Mouse (Mus musculus) right cerebral cortex, postnatal 10 days (tissue): ENCODE data around the gene Agap1.
A peak's percentile ranks its signal among the peaks of the same experiment; 100 is the strongest.

Source experiments
- DNase-seq, 2 experiments: peaks; one replicate each; pipeline ENCODE4 v3.0.0; 2021; ENCODE audit warnings: low spot score in 2 of 2

Gene Agap1

DNA sequence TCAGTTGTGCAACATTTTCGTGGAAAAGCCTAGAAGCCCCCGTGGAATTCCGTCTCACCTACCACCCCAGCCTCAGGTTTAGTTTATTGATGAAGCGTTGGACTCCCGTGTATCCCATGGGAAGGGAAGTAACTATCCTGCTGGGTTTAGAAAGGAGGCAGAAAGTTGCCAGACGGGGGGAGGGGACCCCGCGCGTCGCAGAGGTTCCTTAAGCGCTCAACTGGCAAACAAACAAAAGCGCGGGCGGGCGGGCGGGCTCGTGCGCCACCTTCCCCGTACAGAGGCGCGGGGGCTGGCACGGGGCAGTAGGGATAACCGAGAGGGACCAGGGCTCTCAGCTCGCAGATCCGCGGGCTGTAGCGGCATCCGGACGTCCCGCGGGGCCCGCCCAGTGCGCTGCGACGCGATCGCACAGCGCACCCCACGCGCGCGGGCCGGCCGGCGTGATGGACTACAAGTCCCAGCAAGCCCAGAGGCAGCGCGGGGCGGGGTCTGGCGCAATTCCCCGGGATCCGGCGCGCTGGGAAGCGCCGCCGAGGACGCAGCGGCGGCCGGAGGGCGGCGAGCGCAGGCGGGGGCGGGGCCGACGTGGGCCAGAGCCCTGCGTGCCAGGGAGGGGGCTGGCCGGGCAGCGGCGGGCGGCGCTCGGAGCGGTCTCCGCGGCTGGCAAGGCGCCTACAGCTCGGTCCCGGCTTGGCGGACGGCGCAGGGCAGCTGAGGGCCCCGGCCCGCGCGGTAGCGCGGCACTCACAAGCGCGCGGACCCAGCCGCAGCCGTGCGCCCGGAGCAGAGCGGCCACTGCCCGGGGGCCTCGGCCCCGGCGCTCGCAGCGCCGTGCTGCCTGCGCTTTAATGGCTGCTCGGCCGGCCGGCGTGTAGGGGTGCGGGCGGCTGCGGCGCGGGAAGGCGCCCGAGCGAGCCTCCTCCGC is at the start of gene Agap1:
Gene Agap1 (plus strand): TSS at position 611 of the 928 bp plus-strand sequence.
- peak; percentile 95 to 96 for DNase-seq

DNA sequence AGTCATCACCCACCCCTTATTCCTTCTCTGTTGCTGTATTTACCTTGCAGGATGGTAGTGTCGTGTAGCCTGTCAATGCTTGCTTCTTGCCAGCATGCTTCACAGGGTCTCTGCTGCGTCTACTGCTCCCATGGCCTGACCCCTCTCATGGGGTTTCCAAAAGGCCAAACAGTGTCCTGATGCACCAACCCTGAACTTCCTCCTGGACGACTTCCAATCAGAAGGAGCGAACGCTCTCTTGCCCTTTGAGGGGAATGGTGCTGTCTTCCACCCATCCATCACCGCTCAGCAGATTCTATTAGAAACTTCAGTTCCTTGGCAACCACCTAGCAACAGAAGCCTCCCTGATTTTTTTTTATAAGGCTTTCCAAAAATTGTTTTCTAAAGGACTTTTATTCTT is 48.6 kb upstream of the Agap1 start:
- no peak for DNase-seq

DNA sequence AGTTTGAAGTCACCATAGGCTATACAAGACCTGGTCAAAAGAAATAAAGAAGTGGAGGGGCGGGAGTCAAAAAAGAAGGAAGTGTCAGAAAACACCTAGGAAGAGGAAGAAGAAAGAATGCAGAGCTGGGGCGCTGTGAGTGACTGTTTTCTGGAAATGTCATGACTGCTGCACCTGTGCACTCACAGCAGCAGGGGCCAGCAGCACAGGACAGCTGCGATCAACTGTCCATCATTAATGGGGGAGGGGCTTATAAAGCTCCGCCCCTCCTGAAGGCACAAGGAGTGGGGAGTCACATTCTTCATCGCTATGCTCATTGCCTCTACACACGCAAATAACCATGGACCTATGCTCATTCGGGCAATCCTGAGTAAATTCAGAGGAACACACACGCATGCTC is 46.6 kb upstream of the Agap1 start:
- no peak for DNase-seq

DNA sequence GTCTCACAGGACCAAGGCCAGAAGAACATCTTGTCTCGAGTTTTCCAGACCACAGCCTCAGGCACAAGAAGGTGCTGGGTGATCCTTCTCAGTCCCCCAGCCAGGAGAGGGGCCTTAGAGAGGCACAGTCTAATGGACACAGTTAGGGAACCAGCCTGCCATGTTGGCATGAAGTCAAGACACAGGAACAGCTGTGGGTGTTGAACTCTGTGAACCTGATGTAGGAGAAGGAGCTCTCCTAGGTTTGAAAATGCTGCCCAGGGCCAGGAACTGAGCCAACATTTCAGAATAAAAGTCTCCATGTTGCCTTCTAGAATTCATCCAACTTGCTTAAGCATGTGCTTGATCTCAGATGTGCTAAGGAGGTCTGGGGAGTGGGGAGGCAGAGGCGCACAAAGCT is 41.5 kb upstream of the Agap1 start:
- DNase-seq, result no peak

DNA sequence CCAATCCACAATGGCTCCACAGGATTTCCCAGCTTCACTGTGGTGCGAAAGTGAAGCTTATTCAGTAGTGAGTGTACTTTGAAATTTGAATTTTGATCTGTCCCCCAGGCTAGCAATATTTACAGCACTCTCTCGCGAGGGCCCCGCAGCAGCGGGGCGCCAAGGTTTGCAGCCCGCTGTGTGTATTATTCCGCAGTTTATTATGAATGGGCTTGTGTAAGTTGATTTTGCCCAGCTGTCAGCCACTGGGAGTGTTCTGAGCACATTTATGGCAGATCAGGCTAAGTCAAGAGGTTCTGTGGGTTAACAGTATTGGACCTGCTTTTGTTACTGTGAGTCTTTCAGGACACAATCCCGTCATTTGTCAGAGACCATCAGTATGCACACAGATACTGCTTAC is 40.0 kb upstream of the Agap1 start:
- no peak for DNase-seq

DNA sequence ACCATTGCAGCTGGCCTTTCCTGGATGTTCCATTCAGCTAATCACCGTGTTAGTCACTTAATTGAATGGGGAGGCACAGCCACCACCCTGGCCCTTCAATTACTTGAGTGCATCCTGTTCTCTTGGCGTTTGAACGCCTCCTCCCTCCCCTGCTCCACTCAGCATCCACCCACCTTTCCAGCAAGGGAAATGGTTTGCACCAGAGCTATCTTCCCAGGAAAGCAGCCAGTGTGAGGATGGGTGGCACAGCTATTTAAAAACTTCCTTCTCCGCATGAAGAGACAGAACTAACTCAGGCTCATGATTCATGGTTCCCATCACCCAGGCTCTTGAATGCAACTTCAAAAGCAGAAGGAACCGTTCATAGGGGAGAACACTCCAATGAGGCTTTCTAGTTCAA is 37.7 kb upstream of the Agap1 start:
- DNase-seq, result peak; percentile 60 to 72

DNA sequence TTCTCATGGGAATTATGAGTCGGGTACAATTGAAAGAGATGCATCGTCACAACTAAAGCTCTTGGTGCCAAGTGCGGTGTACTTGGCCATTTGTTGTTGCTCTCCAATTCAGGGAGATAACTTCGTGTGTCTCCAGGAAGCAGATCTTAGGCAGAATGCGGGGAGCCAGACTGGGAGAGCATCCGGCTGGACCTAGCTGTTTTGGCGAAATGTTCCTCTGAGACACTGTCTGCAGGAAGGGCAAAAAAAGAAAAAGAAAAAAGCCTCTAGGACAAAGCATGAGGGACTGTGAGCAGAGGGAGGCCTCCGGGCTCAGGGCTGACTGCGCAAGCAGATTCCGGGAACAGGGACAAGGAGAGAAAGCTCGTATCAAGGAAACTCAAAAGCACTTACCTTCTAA is 34.0 kb upstream of the Agap1 start:
- no peak for DNase-seq

DNA sequence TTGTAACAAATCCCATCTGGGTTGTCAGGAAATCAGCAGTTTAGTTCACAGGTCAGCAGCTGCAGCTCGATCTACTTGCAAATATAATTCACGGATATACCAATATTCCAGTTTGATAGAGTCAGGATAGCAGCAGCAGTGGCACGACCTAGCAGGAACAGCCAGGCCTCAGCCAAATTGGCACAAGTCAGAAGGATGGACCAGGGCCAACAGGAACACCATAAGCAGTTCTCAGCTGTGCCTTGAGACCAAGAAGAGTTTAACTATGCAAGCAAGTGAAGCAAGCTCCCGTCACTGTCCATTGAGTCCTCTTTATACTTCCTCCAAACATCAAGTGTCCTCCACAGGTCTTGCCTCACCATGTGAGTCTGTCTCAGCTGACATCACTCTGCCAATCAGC is 33.2 kb upstream of the Agap1 start:
- peak; percentile 36 to 47 for DNase-seq

DNA sequence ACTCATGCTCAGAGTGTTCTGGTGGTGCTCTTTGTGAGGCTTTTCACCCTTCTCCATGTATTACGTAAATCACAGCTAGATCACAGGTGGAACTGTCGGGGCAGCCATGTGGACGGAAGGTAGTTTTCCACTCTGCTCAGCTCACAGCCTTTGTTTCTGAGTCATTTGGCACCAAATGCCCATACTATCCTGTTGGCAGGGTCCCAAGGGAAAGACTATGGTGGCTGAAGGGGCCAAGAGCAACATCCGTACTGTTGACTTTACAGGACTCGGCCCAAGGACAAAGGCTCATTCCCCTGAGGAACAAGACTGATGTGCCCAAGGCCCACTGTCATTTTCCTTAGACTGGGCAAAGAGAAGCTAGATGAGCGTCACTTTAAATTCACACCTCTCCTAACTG is 30.0 kb upstream of the Agap1 start:
- DNase-seq, result no peak

DNA sequence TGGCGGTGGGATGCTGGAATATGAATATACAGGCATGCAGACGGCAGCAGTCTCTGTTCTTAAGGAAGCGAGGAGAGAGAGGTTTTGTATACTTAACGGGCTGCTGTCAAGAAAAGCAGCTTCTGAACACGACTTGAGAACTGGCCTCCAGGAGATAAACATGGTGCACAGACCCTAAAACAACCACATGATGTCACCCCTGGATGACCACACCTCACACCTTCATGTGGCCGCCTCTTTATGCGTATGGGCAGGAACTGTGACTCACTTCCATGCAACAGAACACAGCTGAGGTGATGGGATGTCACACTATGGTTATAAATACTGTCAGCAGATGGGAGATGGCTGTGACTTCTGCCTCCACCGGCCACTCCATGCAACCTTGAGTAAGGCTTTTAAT is 28.5 kb upstream of the Agap1 start:
- DNase-seq, result no peak

DNA sequence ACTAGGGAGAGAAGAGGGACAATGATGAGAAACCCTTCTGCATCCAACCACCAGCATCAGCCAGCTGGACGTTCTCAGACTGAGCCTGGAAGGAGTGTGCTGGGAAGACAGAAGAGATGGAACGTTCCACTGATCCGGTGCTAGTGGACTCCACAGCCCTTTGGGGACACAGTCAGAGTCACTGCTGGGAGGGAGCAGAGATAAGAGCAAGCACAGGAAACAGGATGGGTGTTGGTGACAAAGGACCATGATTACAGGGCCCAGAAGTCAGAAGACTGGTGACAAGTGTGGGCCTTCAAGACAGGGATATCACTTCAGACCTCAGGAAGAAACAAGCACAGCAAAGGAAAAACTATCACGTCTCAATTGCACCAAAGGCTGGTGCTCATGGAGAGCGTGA is 25.9 kb upstream of the Agap1 start:
- no peak for DNase-seq

DNA sequence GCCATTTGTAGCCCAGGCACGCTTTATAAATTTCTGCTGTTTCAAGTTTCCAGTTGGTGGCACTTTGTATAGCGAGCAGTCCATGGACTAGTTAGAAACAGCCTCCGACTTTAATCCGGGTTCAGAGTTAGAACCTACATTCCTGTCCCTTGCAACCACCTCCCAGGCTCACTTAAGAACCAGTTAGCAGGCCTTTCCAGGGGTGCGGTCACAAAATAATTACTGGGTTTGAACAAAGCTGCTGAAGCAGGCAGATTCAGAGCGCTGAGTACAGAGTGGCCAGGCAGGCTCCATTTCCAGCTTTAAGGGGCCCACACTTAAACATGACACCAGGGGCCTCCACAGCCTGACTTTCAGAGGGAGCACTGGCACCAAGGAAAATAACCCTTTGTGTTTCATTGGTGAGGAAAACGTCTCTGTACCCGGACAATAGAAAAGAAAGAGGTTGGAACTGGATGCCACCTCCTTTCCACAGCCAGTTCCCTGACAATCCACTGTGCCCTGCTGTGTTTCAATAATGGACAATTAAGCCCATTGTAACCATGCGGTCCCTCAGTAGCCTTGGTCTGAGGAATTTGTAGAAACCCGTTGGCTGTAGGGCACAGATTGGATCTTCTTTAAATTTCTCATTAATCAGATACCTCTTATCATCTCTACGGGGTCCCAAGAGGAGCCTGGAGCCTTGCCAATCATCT is 24.5 kb upstream of the Agap1 start:
- no peak for DNase-seq

DNA sequence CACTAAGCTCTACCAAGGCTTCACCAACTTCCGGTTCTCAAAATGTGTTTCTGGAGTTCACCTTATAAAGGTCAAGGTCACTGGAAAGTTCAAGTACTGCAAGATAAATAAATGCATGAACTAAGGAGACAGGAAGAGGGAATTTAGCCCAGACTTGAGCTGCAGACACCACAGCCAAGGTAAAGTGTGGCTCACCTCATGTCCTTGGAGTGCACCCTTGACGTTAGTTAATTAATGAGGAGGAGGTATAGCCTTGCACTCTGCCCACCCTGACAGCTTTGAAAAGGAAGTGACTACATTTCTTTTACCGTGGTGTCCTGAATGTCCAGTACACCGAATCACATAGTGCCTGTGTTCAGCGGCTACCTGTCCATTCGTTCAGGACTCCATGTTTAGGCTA is 15.3 kb upstream of the Agap1 start:
- no peak for DNase-seq

DNA sequence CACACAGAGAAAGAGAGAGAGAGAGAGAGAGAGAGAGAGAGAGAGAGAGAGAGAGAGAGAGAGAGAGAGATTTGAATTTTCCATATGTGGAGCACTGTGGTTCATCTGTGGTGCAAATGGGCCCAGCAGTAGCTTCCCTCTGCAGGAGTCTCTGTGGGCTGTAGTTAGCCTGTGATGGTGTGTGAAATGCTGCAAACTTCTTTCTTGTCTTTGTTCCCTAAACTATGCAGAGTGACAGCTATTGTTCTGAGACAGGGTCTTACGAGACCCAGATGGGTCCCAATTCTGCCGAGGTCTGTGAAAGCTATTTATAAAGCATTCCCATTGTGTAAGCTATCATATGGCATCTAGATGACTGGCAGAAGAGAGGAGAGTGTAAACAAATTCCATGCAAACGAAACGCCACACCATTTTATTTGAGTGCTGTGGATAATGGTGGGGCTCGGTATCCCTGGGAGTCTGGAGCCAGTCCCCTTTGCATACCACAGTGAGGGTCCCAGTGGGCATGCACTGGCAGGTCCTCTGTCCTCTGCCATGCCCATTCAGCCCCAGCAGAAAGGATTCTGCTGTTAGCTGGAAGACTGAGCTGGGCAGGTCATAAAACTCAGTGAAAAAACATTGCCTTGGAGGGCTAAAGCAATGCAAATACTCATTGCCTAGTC is 13.2 kb upstream of the Agap1 start:
- no peak for DNase-seq

DNA sequence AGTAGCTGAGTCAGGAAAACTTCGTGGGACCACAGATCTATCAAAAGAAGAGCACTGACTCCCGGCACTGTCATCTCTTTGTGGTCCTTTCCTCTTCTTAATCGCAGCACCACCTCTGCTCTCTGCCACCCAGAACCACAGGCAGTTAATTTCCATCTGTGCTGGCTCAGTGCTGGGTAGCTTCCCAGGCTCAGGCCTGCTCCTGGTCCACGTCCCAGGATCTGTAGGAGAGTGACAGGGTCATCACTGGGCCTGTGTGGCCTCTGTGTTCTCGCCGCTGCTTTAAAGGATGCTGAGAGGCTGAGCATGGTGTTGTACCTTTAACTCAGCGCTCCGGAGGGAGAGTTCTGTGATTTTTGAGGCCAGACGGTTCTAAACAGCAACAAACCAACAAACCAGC is 11.1 kb upstream of the Agap1 start:
- no peak for DNase-seq

DNA sequence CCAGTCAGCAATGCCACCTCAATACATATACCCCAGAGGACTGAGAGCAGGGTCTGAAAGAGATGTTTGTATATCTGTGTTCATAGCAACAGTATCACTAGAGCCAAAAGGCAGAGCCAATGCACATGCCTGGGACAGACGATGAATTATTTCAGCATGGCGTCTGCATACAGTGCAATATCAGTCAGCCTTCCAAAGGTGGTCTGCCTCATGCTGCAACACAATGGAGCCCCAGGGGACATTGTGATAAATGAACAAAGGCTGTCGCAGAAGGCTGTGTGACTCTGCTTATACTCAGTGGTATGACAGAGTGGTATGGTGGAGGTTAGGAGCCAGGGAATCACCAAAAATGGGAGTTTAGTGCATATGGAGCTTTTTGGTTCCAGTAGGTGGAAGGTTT is 10.6 kb upstream of the Agap1 start:
- no peak for DNase-seq

DNA sequence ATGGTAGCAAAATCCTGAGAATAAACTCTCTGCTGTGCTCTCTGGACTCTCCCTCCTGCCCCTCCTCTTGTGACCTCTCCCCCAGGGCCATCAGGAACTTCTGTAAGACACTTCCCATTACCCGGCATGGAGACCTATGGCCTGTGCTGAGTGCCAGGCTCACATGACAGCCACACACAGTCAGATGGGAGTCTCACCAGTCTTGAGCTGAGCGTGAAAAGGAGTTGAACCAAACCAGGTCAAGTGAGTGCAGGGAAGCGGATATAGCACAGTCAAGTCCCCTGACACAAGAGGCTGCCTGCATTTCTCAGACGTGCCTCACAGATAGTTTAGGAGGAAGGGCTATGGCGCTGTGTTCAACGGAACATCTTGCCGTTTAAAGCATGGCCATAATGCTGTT is 4.5 kb upstream of the Agap1 start:
- DNase-seq, result no peak

DNA sequence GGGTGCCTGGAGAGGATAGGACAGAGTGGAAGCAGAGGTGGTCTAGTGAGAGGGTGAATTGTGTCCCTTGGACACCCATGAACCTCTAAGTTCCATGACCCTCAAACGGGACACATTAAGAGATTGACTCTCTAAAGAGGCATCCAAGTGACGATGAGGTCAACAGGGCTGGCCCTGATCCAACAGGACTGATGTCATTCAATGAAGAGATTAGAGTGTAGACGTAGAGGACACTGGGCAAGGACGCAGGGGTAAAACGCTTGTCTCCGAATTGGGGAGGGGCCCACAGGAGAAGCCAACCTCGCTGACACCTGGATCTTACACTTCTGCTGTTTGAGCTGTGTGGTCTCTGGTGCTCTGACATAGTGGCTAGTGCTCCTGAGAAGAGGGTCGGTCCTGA is 2.5 kb upstream of the Agap1 start:
- no peak for DNase-seq

DNA sequence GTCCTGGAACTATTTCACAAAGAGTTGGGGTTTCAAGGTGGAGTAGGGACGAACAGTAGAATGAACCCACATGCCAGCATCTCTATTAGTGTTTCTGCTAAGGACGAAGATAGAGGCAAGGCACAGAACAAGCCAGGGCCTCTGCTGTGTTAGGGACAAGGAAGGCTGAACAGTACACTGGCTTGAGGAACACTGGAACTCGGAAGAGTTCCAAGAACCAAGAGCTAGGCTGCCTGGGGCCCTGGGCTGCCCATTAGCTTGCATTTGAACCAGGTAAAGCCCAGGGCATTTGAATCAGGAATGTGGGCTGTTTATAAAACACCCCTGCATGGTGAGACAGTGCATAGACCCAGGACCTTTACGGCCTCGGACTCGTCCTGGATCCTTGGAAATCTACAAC is 940 bp upstream of the Agap1 start:
- DNase-seq, result no peak

DNA sequence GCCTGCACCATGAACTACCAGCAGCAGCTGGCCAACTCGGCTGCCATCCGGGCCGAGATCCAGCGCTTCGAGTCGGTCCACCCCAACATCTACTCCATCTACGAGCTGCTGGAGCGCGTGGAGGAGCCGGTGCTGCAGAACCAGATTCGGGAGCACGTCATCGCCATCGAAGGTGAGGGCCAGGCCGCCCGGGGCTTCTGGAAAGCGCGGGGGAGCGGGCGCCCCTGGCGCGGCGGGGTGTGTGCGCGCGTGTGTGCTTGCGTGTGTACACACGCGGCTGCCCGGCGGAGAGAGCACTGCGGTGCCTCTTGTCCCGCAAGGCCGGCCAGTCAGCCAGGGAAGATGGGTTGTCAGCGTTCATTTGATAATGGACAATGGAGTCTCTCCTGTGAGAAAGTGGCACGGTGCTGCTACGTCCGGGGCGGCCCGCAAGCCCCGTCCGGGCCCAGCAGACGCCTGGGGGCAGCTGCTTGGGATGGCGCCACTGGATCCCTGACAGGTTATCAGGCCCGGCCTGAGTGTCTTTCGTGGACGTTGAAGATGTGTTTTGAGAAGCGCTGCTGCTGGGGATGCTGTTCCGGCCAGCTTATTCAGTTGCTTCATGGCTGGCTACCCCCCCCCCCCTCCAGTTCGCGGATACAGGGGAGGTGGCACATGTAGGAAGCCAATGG is 950 bp downstream of the Agap1 start:
- DNase-seq, result peak; percentile 65 to 71

DNA sequence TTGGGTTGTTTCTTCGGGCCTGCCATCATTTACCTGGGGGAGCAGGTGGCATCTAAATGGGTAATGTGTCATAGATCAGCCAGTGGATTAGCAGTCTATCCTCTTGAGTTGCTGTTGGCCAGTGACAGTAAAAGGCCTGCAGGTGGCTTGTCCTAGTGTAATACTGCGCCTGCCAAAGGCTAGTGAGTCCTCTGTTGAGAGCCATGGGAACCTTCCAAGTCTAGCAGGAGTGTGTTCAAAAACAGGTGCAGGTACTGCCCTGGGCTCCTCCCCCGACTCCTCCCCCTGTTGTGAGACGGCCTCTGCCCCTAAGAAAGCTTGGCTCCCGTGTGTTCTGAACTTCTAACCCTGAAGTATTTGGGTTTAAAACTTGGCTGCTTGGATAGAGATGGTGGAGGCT is 1.9 kb downstream of the Agap1 start:
- no peak for DNase-seq
